Mouse (Mus musculus) urinary bladder, postnatal 36 days (tissue): ENCODE results near the gene Gm44511.
"Not testable (repeated sequence)": the region's sequence is repeated elsewhere in the genome, so short reads cannot be mapped to it uniquely, and the experiment has no call there.

Experiments used
- DNase-seq, 2 experiments: peaks; one replicate each; pipeline ENCODE4 v3.0.0; 2022; ENCODE audit warnings: low spot score in 2 of 2, mixed read lengths in 1 of 2

The Gm44511 gene

GRCm38 (mm10) chr6:128800696-128801095, 25.4 kb downstream of the Gm44511 start:
- not testable (repeated sequence) for DNase-seq

GRCm38 (mm10) chr6:128799896-128800270, 26.2 kb downstream of the Gm44511 start:
- DNase-seq = no peak

- peak; percentile 85 to 86 for DNase-seq
Measured at GRCm38 (mm10) chr6:128799144-128799895, 26.8 kb downstream of the Gm44511 start.

GRCm38 (mm10) chr6:128798772-128799143, 27.4 kb downstream of the Gm44511 start:
- DNase-seq = peak; percentile 53 to 77

- DNase-seq = peak in 1 of 2 experiments; percentile 6
Measured at GRCm38 (mm10) chr6:128797936-128798771, 28.0 kb downstream of the Gm44511 start.

GRCm38 (mm10) chr6:128797185-128797905, 28.8 kb downstream of the Gm44511 start:
- no peak for DNase-seq

GRCm38 (mm10) chr6:128796321-128796955, 29.7 kb downstream of the Gm44511 start:
- DNase-seq = no peak

GRCm38 (mm10) chr6:128793734-128794133, 32.4 kb downstream of the Gm44511 start:
- no peak for DNase-seq

GRCm38 (mm10) chr6:128790491-128790994, 35.6 kb downstream of the Gm44511 start:
- not testable (repeated sequence) for DNase-seq

- no peak for DNase-seq
Measured at GRCm38 (mm10) chr6:128789115-128789514, 37.0 kb downstream of the Gm44511 start, which contains the start of gene Klrb1c. Gene Klrb1c (minus strand): TSS chr6:128789215.

- DNase-seq = no peak
Measured at GRCm38 (mm10) chr6:128788517-128788916, 37.6 kb downstream of the Gm44511 start.

GRCm38 (mm10) chr6:128786396-128786795, 39.7 kb downstream of the Gm44511 start:
- not testable (repeated sequence) for DNase-seq

- DNase-seq = no peak
Measured at GRCm38 (mm10) chr6:128769481-128770253, 56.4 kb downstream of the Gm44511 start.

GRCm38 (mm10) chr6:128768047-128768446, 58.1 kb downstream of the Gm44511 start:
- DNase-seq = no peak

- peak in 1 of 2 experiments; percentile 13 for DNase-seq
Measured at GRCm38 (mm10) chr6:128766486-128767254, 59.4 kb downstream of the Gm44511 start.

- no peak for DNase-seq
Measured at GRCm38 (mm10) chr6:128765211-128765610, 60.9 kb downstream of the Gm44511 start.

- no peak for DNase-seq
Measured at GRCm38 (mm10) chr6:128764598-128764997, 61.5 kb downstream of the Gm44511 start.

- peak; percentile 94 for DNase-seq
Measured at GRCm38 (mm10) chr6:128763736-128764523, 62.2 kb downstream of the Gm44511 start.
